Mouse (Mus musculus) heart, postnatal 36 days (tissue): ENCODE measurements around the gene Csmd2. TPM values are rescaled to one million over a fixed set of nuclear protein-coding genes. Genes with fewer than 3 reads are reported as not detected.

Experiments used
- DNase-seq, 2 experiments: peaks; one replicate each; pipeline ENCODE4 v3.0.0; 2021 to 2022
- intact Hi-C: fragments of 180-260 bp; cut with DNase I; formaldehyde crosslinking; loops from one replicate; pipeline ENCODE4 v1.15.1; 2025
- total RNA-seq, 2 experiments: library from RNA; stranded (reverse); gene quantifications; 2 replicates each; pipeline ENCODE4 v1.2.3; 2021

Gene Csmd2
- under 1 TPM in 1 of 2 experiments, not detected in 1; 0.08 TPM for total RNA-seq

DNA sequence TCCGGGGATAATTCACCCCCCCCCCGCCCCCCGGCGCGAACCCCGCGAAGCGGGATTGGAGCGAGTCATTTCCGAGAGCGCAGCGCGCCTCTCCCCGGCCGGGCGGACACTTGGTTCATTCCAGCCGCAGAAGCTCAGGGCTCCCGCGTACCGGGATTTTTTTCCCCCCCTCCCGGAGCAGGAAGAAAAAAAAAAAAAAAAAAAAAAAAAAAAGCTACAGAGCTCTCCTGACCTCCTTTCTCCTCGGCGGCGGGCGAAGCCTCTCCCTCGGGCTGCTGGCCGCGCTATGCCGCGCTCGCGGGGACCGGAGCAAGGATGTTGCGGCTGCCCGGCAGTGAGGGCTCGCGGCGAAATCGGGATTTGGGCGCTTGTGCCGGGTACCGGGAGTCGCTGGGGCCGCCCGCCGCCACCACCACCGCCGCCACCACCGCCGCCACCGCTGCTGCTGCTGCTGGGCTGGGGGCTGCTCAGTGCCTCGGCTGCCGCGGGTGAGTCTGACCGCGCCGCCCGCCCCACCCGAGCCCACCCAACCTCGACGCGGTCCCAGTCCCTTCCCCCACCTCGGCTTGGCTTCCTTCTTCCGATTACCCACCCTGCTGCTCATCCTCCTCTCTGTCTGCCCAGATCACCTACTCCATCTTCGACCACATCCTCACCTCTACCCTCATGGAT is at the start of gene Csmd2:
TSS of gene Csmd2 (plus strand) at position 74 of the 672 bp plus-strand sequence.
- DNase-seq: no peak
- intact Hi-C loops: no loop called here

- intact Hi-C loops: no loop called here
- no peak for DNase-seq
These were observed 40.0 kb upstream of the Csmd2 start for GRCm38 (mm10) chr4:127947696-127948095.

- no peak for DNase-seq
- intact Hi-C loops: no loop called here
These were observed 34.5 kb upstream of the Csmd2 start for GRCm38 (mm10) chr4:127953006-127953710.

DNA sequence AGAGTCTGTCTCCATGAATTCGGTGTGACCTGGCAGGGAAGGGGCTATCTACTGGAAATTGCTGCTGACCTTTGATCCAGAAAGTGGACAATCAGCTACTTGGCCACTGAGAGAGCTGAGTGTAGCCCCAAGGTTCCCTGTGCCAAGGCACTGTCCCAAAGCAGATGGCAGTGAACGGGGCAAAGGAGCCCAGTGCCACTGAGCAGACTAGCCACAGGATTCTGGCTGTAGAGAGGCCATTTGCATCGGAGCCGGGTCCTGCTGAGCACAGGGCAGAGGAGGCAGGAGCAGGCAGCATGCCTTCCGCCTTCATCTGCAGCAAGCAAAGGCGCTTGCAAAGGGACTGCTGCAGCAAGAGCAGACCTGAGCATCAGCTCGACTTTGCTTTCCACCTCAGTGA is 18.6 kb upstream of the Csmd2 start:
- no peak for DNase-seq
- intact Hi-C loops: no loop called here

- intact Hi-C loops: no loop called here
- DNase-seq: peak; percentile 4 to 26
These were observed 17.6 kb upstream of the Csmd2 start for GRCm38 (mm10) chr4:127970018-127970421.

DNA sequence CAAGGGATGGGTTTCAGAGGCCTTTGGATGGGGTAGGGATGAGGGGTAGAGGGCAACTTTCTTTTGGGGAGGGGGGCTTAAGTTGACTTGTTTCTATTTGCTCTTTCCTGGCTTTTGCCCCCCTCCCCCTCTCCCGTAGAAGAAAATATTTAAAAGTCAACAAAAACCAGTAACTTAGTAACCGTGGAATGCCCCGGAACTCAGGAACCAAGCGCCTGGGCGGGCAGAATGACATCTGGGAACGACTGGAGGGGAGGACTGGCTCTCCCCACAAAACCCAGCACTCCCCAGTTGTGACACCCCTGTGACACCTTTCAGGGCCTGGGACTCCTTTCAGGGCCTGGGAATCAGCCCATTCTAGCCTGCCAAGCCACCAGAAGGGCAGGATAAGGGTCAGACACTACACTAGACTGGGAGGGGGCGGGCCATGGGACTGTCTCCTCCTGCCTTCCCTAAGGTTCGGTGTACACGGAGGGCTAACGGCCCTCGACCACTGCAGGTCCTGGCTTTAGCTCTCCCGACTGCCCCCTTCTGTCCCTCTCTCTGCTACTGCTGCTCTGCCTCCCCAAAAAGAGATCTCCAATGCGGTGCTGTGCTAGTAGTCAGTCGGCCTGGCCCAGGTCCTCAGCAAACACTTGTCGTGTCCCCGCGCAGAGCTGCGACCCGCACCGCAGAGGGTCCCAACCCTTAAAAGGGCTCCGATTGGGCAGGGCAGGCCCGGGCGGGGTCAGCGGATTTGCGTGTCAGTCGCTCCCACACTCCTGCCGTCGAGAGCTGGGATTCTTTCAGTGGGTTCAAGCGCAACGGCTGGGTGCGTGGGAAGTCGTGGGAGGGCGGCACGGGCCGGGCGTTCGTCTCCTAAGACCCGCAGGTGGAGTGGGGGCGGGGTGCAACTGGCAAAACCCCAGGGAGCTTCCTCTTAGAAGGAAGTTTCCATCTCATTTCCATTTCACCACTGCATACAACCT is 16.5 kb upstream of the Csmd2 start, which contains the start of gene CK137956:
TSS of gene CK137956 (minus strand) at position 51 of the 968 bp plus-strand sequence.
- intact Hi-C loops: no loop called here
- no peak for DNase-seq

- intact Hi-C loops: no loop called here
- DNase-seq: no peak
These were observed 14.7 kb upstream of the Csmd2 start for GRCm38 (mm10) chr4:127972976-127973375.

DNA sequence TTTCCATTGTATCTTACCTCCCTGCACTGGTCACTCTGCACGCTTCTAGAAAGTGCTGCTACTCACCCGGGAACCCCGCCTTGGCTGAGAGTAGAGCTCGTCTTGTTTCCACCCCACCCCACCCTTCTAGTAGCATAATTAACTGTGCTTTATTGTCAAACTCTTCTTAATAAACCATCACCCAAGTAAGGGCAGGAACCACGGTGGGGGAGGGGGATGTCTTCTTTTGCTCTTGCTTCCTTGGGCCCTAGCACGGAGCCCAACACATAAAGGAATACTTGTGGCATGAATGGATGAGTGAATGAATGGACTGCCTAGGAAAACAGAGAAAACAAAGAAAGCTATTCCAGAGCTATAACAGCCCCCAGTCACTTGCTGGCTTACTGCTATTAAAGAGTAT is 6.5 kb upstream of the Csmd2 start:
- intact Hi-C loops: no loop called here
- no peak for DNase-seq

DNA sequence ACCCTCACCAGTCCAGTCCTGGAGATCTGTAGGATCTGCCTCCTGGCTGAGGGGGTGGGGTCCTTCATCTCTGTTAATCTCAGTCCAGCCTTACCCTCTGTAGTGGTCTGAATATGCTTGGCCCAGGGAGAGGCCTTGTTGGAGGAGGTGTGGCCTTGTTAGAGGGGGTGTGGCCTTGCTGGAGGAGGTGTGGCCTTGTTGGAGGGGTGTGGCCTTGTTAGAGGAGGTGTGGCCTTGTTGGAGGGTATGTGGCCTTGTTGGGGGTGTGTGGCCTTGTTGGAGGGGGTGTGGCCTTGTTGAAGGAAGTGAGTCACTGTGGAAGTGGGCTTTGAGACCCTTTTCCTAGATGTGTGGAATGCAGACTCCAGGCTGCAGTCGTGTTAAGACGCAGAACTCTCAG is 3.2 kb upstream of the Csmd2 start:
- intact Hi-C loops: no loop called here
- no peak for DNase-seq

DNA sequence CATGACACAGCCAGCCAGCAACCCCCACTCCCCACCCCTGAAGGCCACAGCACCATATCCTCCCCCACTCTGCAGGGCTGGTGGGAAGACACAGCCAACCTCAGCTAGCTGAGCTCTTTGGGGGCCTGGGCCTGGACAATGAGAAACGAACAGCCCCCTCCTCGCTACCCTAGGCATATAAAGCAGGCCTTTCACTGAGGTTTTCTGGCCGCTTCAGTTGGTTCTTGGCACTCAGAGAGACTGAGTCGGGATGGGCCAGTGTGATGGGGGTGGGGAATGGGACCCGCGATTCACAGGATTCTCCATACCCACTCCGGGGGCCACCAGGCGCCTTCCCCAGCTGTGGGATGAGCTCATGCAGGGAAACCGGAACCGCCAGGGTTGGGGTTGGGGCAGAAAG is 1.8 kb upstream of the Csmd2 start:
- DNase-seq: no peak
- intact Hi-C loops: no loop called here

GRCm38 (mm10) chr4:127986491-127987075 is 1.1 kb upstream of the Csmd2 start:
- intact Hi-C loops: no loop called here
- no peak for DNase-seq

- no peak for DNase-seq
- intact Hi-C loops: no loop called here
These were observed 387 bp upstream of the Csmd2 start for GRCm38 (mm10) chr4:127987270-127987669.

- intact Hi-C loops: no loop called here
These were observed 996 bp downstream of the Csmd2 start for GRCm38 (mm10) chr4:127988526-127989180.

DNA sequence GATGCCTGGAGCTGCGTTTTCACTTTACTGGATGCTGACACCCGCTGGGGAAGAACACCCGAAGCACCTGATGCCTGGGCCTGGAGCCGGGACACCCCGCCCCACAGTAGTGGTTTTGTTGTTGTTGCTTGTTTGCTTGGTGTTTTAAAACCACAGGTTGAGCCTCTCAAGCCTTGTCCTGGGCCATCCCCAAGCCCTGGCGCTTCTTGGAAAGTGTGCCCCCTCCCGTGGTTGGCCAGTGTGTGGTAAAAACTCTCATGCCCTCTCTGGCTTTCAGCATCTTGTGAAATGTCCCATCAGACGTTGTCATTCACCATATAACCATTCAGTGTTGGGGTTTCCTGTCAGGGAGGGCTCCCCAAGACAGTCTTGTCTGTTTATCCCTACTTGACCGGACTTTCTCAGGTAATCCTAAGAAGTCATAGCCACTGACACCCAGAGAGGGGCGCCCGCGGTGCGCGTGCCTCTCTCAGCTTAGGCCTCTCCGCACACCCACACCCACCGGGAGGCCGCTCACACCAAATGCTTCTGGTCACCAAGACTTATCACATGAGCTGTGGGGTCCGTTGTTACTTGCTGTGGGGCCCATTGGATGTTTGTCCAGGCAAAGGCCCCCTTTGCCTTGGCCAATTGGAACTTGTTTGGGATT is 1.8 kb downstream of the Csmd2 start:
- no peak for DNase-seq
- intact Hi-C loops: no loop called here

More at GRCm38 (mm10) chr4:127988526-127989180, 996 bp downstream of the Csmd2 start:
- DNase-seq: no peak

DNA sequence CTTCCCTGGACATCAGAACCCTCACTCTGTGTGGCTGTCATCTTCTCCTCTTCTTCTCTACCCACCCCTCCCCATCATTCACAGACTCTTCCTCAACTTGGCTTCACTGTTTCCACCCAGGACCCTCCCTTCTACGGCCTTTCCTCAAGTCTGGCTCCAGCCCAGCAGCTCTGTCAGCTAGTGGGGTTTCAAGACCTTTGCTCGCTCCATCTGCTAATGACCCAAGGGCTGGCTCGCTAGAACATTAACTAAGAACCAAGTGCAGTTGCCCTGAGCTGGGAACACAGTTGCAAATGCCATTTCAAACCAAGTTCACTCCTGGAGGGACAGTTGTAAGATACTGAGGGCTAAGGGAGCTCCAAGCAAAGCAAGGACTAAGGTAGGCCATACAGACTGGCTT is 11.6 kb downstream of the Csmd2 start:
- DNase-seq: no peak
- intact Hi-C loops: no loop called here

GRCm38 (mm10) chr4:128002638-128003101 is 15.0 kb downstream of the Csmd2 start:
- no peak for DNase-seq
- intact Hi-C loops: no loop called here

- no peak for DNase-seq
These were observed 17.3 kb downstream of the Csmd2 start for GRCm38 (mm10) chr4:128004797-128005452.

GRCm38 (mm10) chr4:128019465-128019864 is 31.8 kb downstream of the Csmd2 start:
- intact Hi-C loops: no loop called here
- DNase-seq: no peak

More at GRCm38 (mm10) chr4:128004797-128005452, 17.3 kb downstream of the Csmd2 start:
- intact Hi-C loops: no loop called here

GRCm38 (mm10) chr4:128028294-128028693 is 40.6 kb downstream of the Csmd2 start:
- DNase-seq: no peak
- intact Hi-C loops: no loop called here
